Mouse (Mus musculus) embryo, embryonic 10.5 days (tissue): ENCODE measurements around the gene Saa2.

Experiments used
- DNase-seq: peaks from one replicate; pipeline ENCODE4 v3.0.0-alpha.2; 2015; ENCODE audit warnings: low spot score

Saa2 gene

GRCm38 (mm10) chr7:46762601-46763000 is 11.0 kb downstream of the Saa2 start:
- DNase-seq = no peak

GRCm38 (mm10) chr7:46764672-46765071 is 13.1 kb downstream of the Saa2 start:
- DNase-seq = no peak

GRCm38 (mm10) chr7:46767371-46767770 is 15.8 kb downstream of the Saa2 start:
- DNase-seq = no peak

GRCm38 (mm10) chr7:46768451-46768850 is 16.9 kb downstream of the Saa2 start:
- DNase-seq = no peak

GRCm38 (mm10) chr7:46770706-46771105 is 19.1 kb downstream of the Saa2 start:
- DNase-seq = peak; percentile 82

- no peak for DNase-seq
These were observed 37.7 kb downstream of the Saa2 start for GRCm38 (mm10) chr7:46789177-46789849.

GRCm38 (mm10) chr7:46793871-46794270 is 42.3 kb downstream of the Saa2 start:
- DNase-seq = no peak

DNA sequence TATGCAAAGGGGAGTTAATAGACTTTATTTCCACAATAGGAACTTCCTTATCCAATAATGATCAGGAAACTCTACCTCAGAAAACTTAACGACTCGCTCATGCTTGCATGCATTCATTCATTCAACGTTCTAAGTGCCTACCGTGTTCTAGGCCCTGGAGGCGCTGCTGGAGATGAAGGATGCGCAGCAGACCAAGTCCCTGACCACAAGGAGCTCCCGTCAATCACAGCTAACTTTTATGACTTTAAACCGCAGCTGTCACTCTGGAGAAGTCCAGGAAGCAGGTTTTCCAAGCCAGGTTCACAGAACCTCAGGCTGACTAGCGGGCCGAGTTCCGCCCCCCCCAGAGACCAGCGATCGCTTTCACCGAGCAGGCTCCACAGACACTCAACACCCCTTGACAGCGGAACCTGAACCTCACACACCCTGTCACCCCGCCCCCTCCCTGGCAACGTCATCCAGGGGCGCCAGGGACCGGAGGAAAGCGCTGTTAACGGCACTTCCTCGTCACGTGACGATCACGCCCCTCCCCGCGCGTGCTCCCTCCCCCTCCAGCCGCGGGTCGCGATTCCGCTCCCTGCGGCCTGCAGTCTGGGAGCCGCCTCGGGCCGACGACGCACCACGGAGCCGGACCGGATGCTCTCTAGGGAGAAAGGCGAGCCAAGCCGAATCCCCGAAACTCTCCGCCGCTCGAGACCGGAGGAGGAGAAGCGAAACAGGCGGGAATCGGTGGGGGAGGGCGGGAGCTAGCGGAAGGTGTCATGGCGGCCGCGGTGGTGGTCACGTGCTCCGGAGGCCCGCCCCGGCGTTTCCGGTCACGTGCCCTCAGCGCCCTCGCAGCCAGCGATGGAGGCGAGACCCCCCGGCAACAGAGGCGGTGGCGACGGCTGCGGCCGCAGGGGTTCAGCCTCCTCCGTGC is 44.0 kb downstream of the Saa2 start, which contains the start of the genes Hps5 and Gtf2h1:
Gene Hps5, minus strand, starts transcription at position 778 of the 919 bp plus-strand sequence.
Gene Gtf2h1, plus strand, starts transcription at position 817 of the 919 bp plus-strand sequence.
- DNase-seq = peak; percentile 98

GRCm38 (mm10) chr7:46796206-46796679 is 44.7 kb downstream of the Saa2 start:
- no peak for DNase-seq

DNA sequence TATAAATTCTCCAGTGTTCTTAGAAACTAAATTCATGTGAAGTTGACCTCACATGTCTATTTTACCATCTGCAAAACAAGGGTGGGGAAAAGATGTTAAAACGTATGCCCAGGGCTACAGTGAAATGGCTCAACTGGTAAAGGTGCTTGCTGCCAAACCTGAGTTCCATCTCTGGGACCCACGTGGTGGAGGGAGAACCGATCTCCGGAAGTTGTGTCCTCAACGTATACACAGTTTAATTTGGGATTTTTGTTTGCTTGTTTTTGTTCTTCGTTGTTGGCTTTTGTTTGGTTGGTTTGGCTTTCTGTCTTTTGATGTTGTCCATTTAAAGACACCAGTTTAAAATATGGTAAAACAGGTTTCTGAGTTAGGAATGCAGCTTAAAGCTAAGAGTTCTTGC is 45.2 kb downstream of the Saa2 start:
- DNase-seq = no peak
